Comparison of ENCODE assay signal across 8 mouse cellular contexts in the genomic region with DNA sequence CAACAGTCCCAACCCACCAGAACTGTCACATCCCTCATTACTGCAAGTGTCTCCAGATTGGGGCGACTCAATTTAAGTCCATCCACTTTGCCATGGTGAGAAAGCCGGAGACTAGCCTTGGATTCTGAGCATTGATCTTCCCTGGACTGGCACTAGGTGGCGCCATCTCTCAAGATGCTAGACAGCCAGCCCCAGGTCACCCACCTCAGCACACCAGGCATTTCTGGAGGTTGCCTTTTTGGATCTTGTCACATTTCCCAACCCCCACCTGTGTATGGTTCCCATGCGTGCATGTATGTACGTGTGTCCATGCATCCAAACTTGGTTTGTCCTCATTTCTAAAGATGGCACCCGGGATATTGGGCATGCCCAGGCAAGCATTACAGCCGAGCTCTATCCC.
DNase-seq lines count a peak whose midpoint lies in the region; ATAC-seq and TF ChIP-seq lines count a peak whose summit lies in the region.

No protein-coding gene starts in this region.

- DNase-seq in 3T3-L1 (ENCODE audit: low read depth, low spot score) (peak; percentile 72), ES-E14 (ENCODE audit: low read depth, low spot score) (peak; percentile 75)
- DNase-seq in cerebellum, adult 2 months: peak; percentile 71 to 83
- peak; percentile 74 for DNase-seq in gastrocnemius, adult 2 months
- peak; percentile 43 to 81 for DNase-seq in kidney, postnatal 36 days
- DNase-seq in lung, adult 2 months: peak; percentile 65
- DNase-seq in retina, postnatal 7 days (ENCODE audit: low read depth, low spot score): peak; percentile 67

- peak overlapping the region; percentile 38 for H3K9ac ChIP-seq in ES-E14 (ENCODE audit: insufficient read depth, low read depth, low read length, poor library complexity, severe bottlenecking)

- peaks cover 0 to 20% of the 10 kb centered on the region in 2 experiments; a peak in 2 of 4 replicates for H3K4me1 ChIP-seq in ES-E14 (ENCODE audit: control insufficient read depth in 2 of 2, insufficient read depth in 2 of 2, low read length in 2 of 2, poor library complexity in 1 of 2)
- H3K4me1 ChIP-seq in cerebellum, adult 2 months (ENCODE audit: control insufficient read depth, insufficient read depth, low read length): peaks cover 4% of the 10 kb centered on the region
- H3K4me1 ChIP-seq in lung, adult 2 months (ENCODE audit: control insufficient read depth, insufficient read depth, low read length): no peaks in the 10 kb centered on the region

- in situ Hi-C loops in ES-E14 (cut with MboI; ENCODE audit: low sequenced_read_pairs in 2 of 2, unreplicated experiment in 2 of 2): no loop called here

- peak overlapping the region; percentile 51; the same call in 1 of the 2 replicates for H3K27ac ChIP-seq in ES-E14 (ENCODE audit: insufficient read depth, low read depth, low read length, poor library complexity, severe bottlenecking)
- H3K27ac ChIP-seq in cerebellum, adult 2 months (ENCODE audit: insufficient read depth, low read length): no peak overlapping the region
- no peak overlapping the region for H3K27ac ChIP-seq in gastrocnemius, adult 2 months

- 22% methylated on average over 7 of the region's 7 CpGs for WGBS in cerebellum, adult 2 months
- WGBS in lung, adult 2 months: 51% methylated on average over 7 of the region's 7 CpGs

- no peak for TF ChIP-seq POLR2A in cerebellum, adult 2 months (IDR thresholded peaks at IDR 0.05; ENCODE audit: borderline replicate concordance, insufficient read depth, low read length)
- TF ChIP-seq POLR2A in lung, adult 2 months (IDR thresholded peaks at IDR 0.05; ENCODE audit: borderline replicate concordance, extremely low read depth, low read depth, low read length): no peak

- no peak overlapping the region for H3K4me3 ChIP-seq in ES-E14 (ENCODE audit: insufficient read depth in 1 of 2, low read depth in 1 of 2, low read length in 2 of 2, poor library complexity in 1 of 2, severe bottlenecking in 1 of 2)
- H3K4me3 ChIP-seq in cerebellum, adult 2 months (replicated peaks; ENCODE audit: insufficient read depth, low read depth, low read length): no peak overlapping the region
- no peak overlapping the region for H3K4me3 ChIP-seq in gastrocnemius, adult 2 months
- H3K4me3 ChIP-seq in lung, adult 2 months (replicated peaks; ENCODE audit: extremely low read depth, low read depth, low read length): no peak overlapping the region

- ATAC-seq in inflammation-experienced regulatory T-cells, adult 6 months: no peak

- H3K27me3 ChIP-seq in cerebellum, adult 2 months (ENCODE audit: control insufficient read depth, insufficient read depth, low read length): no peaks in the 10 kb centered on the region

- intact Hi-C loops in gastrocnemius, adult 2 months (cut with DNase I): loop anchor here (2.0 to 5.0 kb wide), 2 partner anchors 62 to 124 kb away; no protein-coding TSS in a partner anchor

- no peaks in the 10 kb centered on the region; the same call in 1 of the 2 replicates for H3K36me3 ChIP-seq in ES-E14 (ENCODE audit: control insufficient read depth, insufficient read depth, low read length, poor library complexity, severe bottlenecking)

- no peaks in the 10 kb centered on the region for H3K9me3 ChIP-seq in ES-E14 (ENCODE audit: control insufficient read depth, insufficient read depth, low read depth, low read length)

- TF ChIP-seq CTCF in cerebellum, adult 2 months (IDR thresholded peaks at IDR 0.05; ENCODE audit: borderline replicate concordance, insufficient read depth, low read depth, low read length): peak; percentile 92
- TF ChIP-seq CTCF in gastrocnemius, adult 2 months (IDR thresholded peaks at IDR 0.05): peak; percentile 85
- TF ChIP-seq CTCF in lung, adult 2 months (IDR thresholded peaks at IDR 0.05; ENCODE audit: insufficient read depth, low read length): peak; percentile 75

TF ChIP-seq in ES-E14, 5 proteins besides CTCF, POLR2A, EP300 and RAD21:
- no peak for TF ChIP-seq ZC3H11A (IDR thresholded peaks at IDR 0.05; ENCODE audit: borderline replicate concordance, low read depth, low read length)
- TF ChIP-seq MAFK (IDR thresholded peaks at IDR 0.05; ENCODE audit: insufficient read depth, low read depth, low read length): no peak
- TF ChIP-seq CHD2 (IDR thresholded peaks at IDR 0.05; ENCODE audit: low read depth, low read length): no peak
- TF ChIP-seq ZNF384 (IDR thresholded peaks at IDR 0.05; ENCODE audit: low read depth, low read length): no peak
- TF ChIP-seq HCFC1 (IDR thresholded peaks at IDR 0.05; ENCODE audit: borderline replicate concordance, insufficient read depth, low read length): no peak
